Mouse (Mus musculus): ENCODE measurements around the gene Pofut1. TPM values are rescaled to one million over a fixed set of nuclear protein-coding genes. Genes with fewer than 3 reads are reported as not detected.

Pofut1 gene
- polyA plus RNA-seq, 1 experiment from 2014 or later: 5.2 TPM

GRCm38 (mm10) chr2:153214771-153215259 lies 26.5 kb upstream of the Pofut1 start:
- WGBS: 82% methylated on average over 6 of the region's 6 CpGs
- Histone ChIP-seq H3K9me3 (replicated peaks; ENCODE audit: control insufficient read depth, low read length, poor library complexity, severe bottlenecking) (no peaks in the 10 kb centered on the region), H3K4me1 (ENCODE audit: control insufficient read depth, insufficient read depth, low read length) (no peaks in the 10 kb centered on the region), H3K4me2 (ENCODE audit: low read length) (no peak overlapping the region), H3K36me3 (ENCODE audit: control insufficient read depth, insufficient read depth, low read length) (peaks cover 3% of the 10 kb centered on the region), H3K27me3 (ENCODE audit: control insufficient read depth, insufficient read depth, low read depth, low read length) (no peaks in the 10 kb centered on the region), H3K4me3 (ENCODE audit: low read depth, low read length) (no peak overlapping the region), H3K27ac (ENCODE audit: low read length) (no peak overlapping the region), H3K9ac (ENCODE audit: low read depth, low read length) (no peak overlapping the region)
- no peak for ATAC-seq

- Histone ChIP-seq H3K4me3 (ENCODE audit: low read depth, low read length) (no peak overlapping the region), H3K36me3 (ENCODE audit: control insufficient read depth, insufficient read depth, low read length) (no peaks in the 10 kb centered on the region; the same call in 1 of the 2 replicates), H3K4me2 (ENCODE audit: low read length) (no peak overlapping the region), H3K9me3 (replicated peaks; ENCODE audit: control insufficient read depth, low read length, poor library complexity, severe bottlenecking) (no peaks in the 10 kb centered on the region), H3K9ac (ENCODE audit: low read depth, low read length) (no peak overlapping the region), H3K4me1 (ENCODE audit: control insufficient read depth, insufficient read depth, low read length) (no peaks in the 10 kb centered on the region), H3K27me3 (ENCODE audit: control insufficient read depth, insufficient read depth, low read depth, low read length) (no peaks in the 10 kb centered on the region), H3K27ac (ENCODE audit: low read length) (no peak overlapping the region)
- ATAC-seq: no peak
- WGBS: 80% methylated on average over 4 of the region's 4 CpGs
Measured at GRCm38 (mm10) chr2:153215421-153215820, 25.9 kb upstream of the Pofut1 start.

GRCm38 (mm10) chr2:153217826-153218340 lies 23.4 kb upstream of the Pofut1 start:
- no peaks in the 10 kb centered on the region for H3K4me1 ChIP-seq (ENCODE audit: control insufficient read depth, insufficient read depth, low read length)
- no peaks in the 10 kb centered on the region for H3K27me3 ChIP-seq (ENCODE audit: control insufficient read depth, insufficient read depth, low read depth, low read length)
- 86% methylated on average over 10 of the region's 10 CpGs for WGBS
- no peak overlapping the region for H3K9ac ChIP-seq (ENCODE audit: low read depth, low read length)
- no peaks in the 10 kb centered on the region for H3K9me3 ChIP-seq (replicated peaks; ENCODE audit: control insufficient read depth, low read length, poor library complexity, severe bottlenecking)
- no peak overlapping the region for H3K27ac ChIP-seq (ENCODE audit: low read length)
- no peak overlapping the region for H3K4me2 ChIP-seq (ENCODE audit: low read length)
- H3K36me3 ChIP-seq (ENCODE audit: control insufficient read depth, insufficient read depth, low read length): no peaks in the 10 kb centered on the region
- H3K4me3 ChIP-seq (ENCODE audit: low read depth, low read length): no peak overlapping the region
- no peak for ATAC-seq

GRCm38 (mm10) chr2:153218516-153218915 lies 22.8 kb upstream of the Pofut1 start:
- no peak overlapping the region for H3K27ac ChIP-seq (ENCODE audit: low read length)
- 83% methylated on average over 3 of the region's 3 CpGs for WGBS
- no peak for ATAC-seq

GRCm38 (mm10) chr2:153221620-153222019 lies 19.7 kb upstream of the Pofut1 start:
- no peak for ATAC-seq
- no peak overlapping the region for H3K9ac ChIP-seq (ENCODE audit: low read depth, low read length)
- H3K4me1 ChIP-seq (ENCODE audit: control insufficient read depth, insufficient read depth, low read length): peaks cover 12% of the 10 kb centered on the region
- no peaks in the 10 kb centered on the region for H3K9me3 ChIP-seq (replicated peaks; ENCODE audit: control insufficient read depth, low read length, poor library complexity, severe bottlenecking)
- H3K27ac ChIP-seq (ENCODE audit: low read length): no peak overlapping the region
- WGBS: 90% methylated on average over 4 of the region's 4 CpGs
- no peaks in the 10 kb centered on the region for H3K36me3 ChIP-seq (ENCODE audit: control insufficient read depth, insufficient read depth, low read length)
- H3K4me2 ChIP-seq (ENCODE audit: low read length): no peak overlapping the region
- no peak overlapping the region for H3K4me3 ChIP-seq (ENCODE audit: low read depth, low read length)
- no peaks in the 10 kb centered on the region for H3K27me3 ChIP-seq (ENCODE audit: control insufficient read depth, insufficient read depth, low read depth, low read length)

More at GRCm38 (mm10) chr2:153218516-153218915, 22.8 kb upstream of the Pofut1 start:
- no peaks in the 10 kb centered on the region for H3K27me3 ChIP-seq (ENCODE audit: control insufficient read depth, insufficient read depth, low read depth, low read length)
- H3K9ac ChIP-seq (ENCODE audit: low read depth, low read length): no peak overlapping the region
- H3K4me1 ChIP-seq (ENCODE audit: control insufficient read depth, insufficient read depth, low read length): no peaks in the 10 kb centered on the region
- H3K4me3 ChIP-seq (ENCODE audit: low read depth, low read length): no peak overlapping the region
- H3K4me2 ChIP-seq (ENCODE audit: low read length): no peak overlapping the region
- H3K36me3 ChIP-seq (ENCODE audit: control insufficient read depth, insufficient read depth, low read length): no peaks in the 10 kb centered on the region
- no peaks in the 10 kb centered on the region for H3K9me3 ChIP-seq (replicated peaks; ENCODE audit: control insufficient read depth, low read length, poor library complexity, severe bottlenecking)

- H3K9me3 ChIP-seq (replicated peaks; ENCODE audit: control insufficient read depth, low read length, poor library complexity, severe bottlenecking): no peaks in the 10 kb centered on the region
- no peak overlapping the region for H3K4me3 ChIP-seq (ENCODE audit: low read depth, low read length)
- H3K9ac ChIP-seq (ENCODE audit: low read depth, low read length): no peak overlapping the region
- H3K36me3 ChIP-seq (ENCODE audit: control insufficient read depth, insufficient read depth, low read length): no peaks in the 10 kb centered on the region
- H3K4me1 ChIP-seq (ENCODE audit: control insufficient read depth, insufficient read depth, low read length): peaks cover 12% of the 10 kb centered on the region
- no peaks in the 10 kb centered on the region for H3K27me3 ChIP-seq (ENCODE audit: control insufficient read depth, insufficient read depth, low read depth, low read length)
- no peak overlapping the region for H3K4me2 ChIP-seq (ENCODE audit: low read length)
- no peak for ATAC-seq
- no peak overlapping the region for H3K27ac ChIP-seq (ENCODE audit: low read length)
Measured at GRCm38 (mm10) chr2:153222130-153222529, 19.2 kb upstream of the Pofut1 start.

- H3K9me3 ChIP-seq (replicated peaks; ENCODE audit: control insufficient read depth, low read length, poor library complexity, severe bottlenecking): no peaks in the 10 kb centered on the region
- H3K4me2 ChIP-seq (ENCODE audit: low read length): no peak overlapping the region
- no peaks in the 10 kb centered on the region for H3K36me3 ChIP-seq (ENCODE audit: control insufficient read depth, insufficient read depth, low read length)
- no peak for ATAC-seq
- no peaks in the 10 kb centered on the region for H3K27me3 ChIP-seq (ENCODE audit: control insufficient read depth, insufficient read depth, low read depth, low read length)
- WGBS: 95% methylated on average over 2 of the region's 2 CpGs
- H3K27ac ChIP-seq (ENCODE audit: low read length): no peak overlapping the region
- H3K4me3 ChIP-seq (ENCODE audit: low read depth, low read length): no peak overlapping the region
- H3K4me1 ChIP-seq (ENCODE audit: control insufficient read depth, insufficient read depth, low read length): peaks cover 12% of the 10 kb centered on the region
- H3K9ac ChIP-seq (ENCODE audit: low read depth, low read length): no peak overlapping the region
Measured at GRCm38 (mm10) chr2:153222566-153222965, 18.8 kb upstream of the Pofut1 start.

GRCm38 (mm10) chr2:153224946-153225594 lies 16.3 kb upstream of the Pofut1 start, which contains the start of gene Tspyl3:
TSS of gene Tspyl3 (minus strand) at chr2:153225441.
- H3K4me1 ChIP-seq (ENCODE audit: control insufficient read depth, insufficient read depth, low read length): peaks cover 12% of the 10 kb centered on the region
- peak within 1 kb of the TSS; percentile 72 for H3K4me3 ChIP-seq (ENCODE audit: low read depth, low read length)
- H3K4me2 ChIP-seq (ENCODE audit: low read length): peak within 1 kb of the TSS; percentile 73
- no peaks in the 10 kb centered on the region for H3K27me3 ChIP-seq (ENCODE audit: control insufficient read depth, insufficient read depth, low read depth, low read length)
- H3K36me3 ChIP-seq (ENCODE audit: control insufficient read depth, insufficient read depth, low read length): peaks cover 5% of the 10 kb centered on the region
- peak within 1 kb of the TSS; percentile 95 for H3K9ac ChIP-seq (ENCODE audit: low read depth, low read length)
- H3K9me3 ChIP-seq (replicated peaks; ENCODE audit: control insufficient read depth, low read length, poor library complexity, severe bottlenecking): no peaks in the 10 kb centered on the region
- peak; percentile 92 for ATAC-seq
- peak within 1 kb of the TSS; percentile 84 for H3K27ac ChIP-seq (ENCODE audit: low read length)
- WGBS: 3% methylated on average over 31 of the region's 31 CpGs

GRCm38 (mm10) chr2:153225595-153225953 lies 15.8 kb upstream of the Pofut1 start:
- peak overlapping the region; percentile 72 for H3K4me3 ChIP-seq (ENCODE audit: low read depth, low read length)
- no peak for ATAC-seq
- H3K27me3 ChIP-seq (ENCODE audit: control insufficient read depth, insufficient read depth, low read depth, low read length): no peaks in the 10 kb centered on the region
- peaks cover 10% of the 10 kb centered on the region for H3K36me3 ChIP-seq (ENCODE audit: control insufficient read depth, insufficient read depth, low read length)
- peak overlapping the region; percentile 73 for H3K4me2 ChIP-seq (ENCODE audit: low read length)
- H3K9me3 ChIP-seq (replicated peaks; ENCODE audit: control insufficient read depth, low read length, poor library complexity, severe bottlenecking): no peaks in the 10 kb centered on the region
- peak overlapping the region; percentile 95 for H3K9ac ChIP-seq (ENCODE audit: low read depth, low read length)
- H3K4me1 ChIP-seq (ENCODE audit: control insufficient read depth, insufficient read depth, low read length): peaks cover 12% of the 10 kb centered on the region
- 6% methylated on average over 3 of the region's 3 CpGs for WGBS
- H3K27ac ChIP-seq (ENCODE audit: low read length): peak overlapping the region; percentile 84

Measured in midbrain, embryonic 16.5 days (tissue).